Mouse (Mus musculus) forebrain, embryonic 16.5 days (tissue): ENCODE results near the gene Bcl11a. TPM values are rescaled to one million over a fixed set of nuclear protein-coding genes. Genes with fewer than 3 reads are reported as not detected.

Experiments
- ATAC-seq: fragments of 200-750 bp; cut with Nextera tagmentation; 2 replicates; pipeline ENCODE4 v1.8.0; 2017; ENCODE audit warnings: mild to moderate bottlenecking, moderate library complexity
- H3K27ac ChIP-seq: fragments of 300-500 bp; sonication (generic); 2 replicates; pipeline ENCODE4 v1.5.1; 2014; ENCODE audit warnings: low read length, control low read depth
- H3K27me3 ChIP-seq: fragments of 300-500 bp; sonication (generic); replicated peaks from 2 replicates; pipeline ENCODE4 v1.6.1; 2014; ENCODE audit warnings: low read length; ENCODE audit not compliant: control insufficient read depth, insufficient read depth
- H3K36me3 ChIP-seq: fragments of 300-500 bp; sonication (generic); 2 replicates; pipeline ENCODE4 v1.6.1; 2014; ENCODE audit not compliant: control insufficient read depth, insufficient read depth
- H3K4me1 ChIP-seq: fragments of 300-500 bp; sonication (generic); replicated peaks from 2 replicates; pipeline ENCODE4 v1.6.1; 2014; ENCODE audit warnings: low read length; ENCODE audit not compliant: control insufficient read depth, insufficient read depth
- H3K4me2 ChIP-seq: fragments of 300-500 bp; sonication (generic); 2 replicates; pipeline ENCODE4 v1.6.1; 2014; ENCODE audit warnings: mild to moderate bottlenecking, low read length, control low read depth
- H3K4me3 ChIP-seq: fragments of 300-500 bp; sonication (generic); replicated peaks from 2 replicates; pipeline ENCODE4 v1.5.1; 2014; ENCODE audit warnings: mild to moderate bottlenecking, low read length, control low read depth
- H3K9ac ChIP-seq: fragments of 300-500 bp; sonication (generic); replicated peaks from 2 replicates; pipeline ENCODE4 v1.6.1; 2014; ENCODE audit warnings: low read depth, low read length, control low read depth
- H3K9me3 ChIP-seq: fragments of 300-500 bp; sonication (generic); 2 replicates; pipeline ENCODE4 v1.6.1; 2016; ENCODE audit warnings: low read length; ENCODE audit not compliant: control insufficient read depth
- WGBS: fragments of 180-500 bp; shearing (Covaris S2); extraction: QIAGEN DNeasy Blood & Tissue Kit; methylation state at CpG from one replicate; pipeline ENCODE4 v1.1.7; 2014; 5-methylcytosine and 5-hydroxymethylcytosine counted together
- polyA plus RNA-seq: library from polyadenylated mRNA; unstranded; fragments of >200 nt; fragmentation: Nextera tagmentation; extraction: Ambion mirVana; gene quantifications from 2 replicates; pipeline ENCODE4 v1.2.1, GENCODE M21; 2015

The Bcl11a gene
- polyA plus RNA-seq, 1 experiment from 2014 or later, result 236 TPM

- H3K36me3 ChIP-seq, result no peaks in the 10 kb centered on the region
- H3K9ac ChIP-seq, result 0 out of 2 replicates have a peak overlapping the region, but pooled peaks have one; percentile 8
- no peak for ATAC-seq
- peak overlapping the region; percentile 51 for H3K27ac ChIP-seq
- peaks cover 36% of the 10 kb centered on the region for H3K4me1 ChIP-seq
- no peaks in the 10 kb centered on the region for H3K27me3 ChIP-seq
- 42% methylated on average over 9 of the region's 9 CpGs for WGBS
- no peaks in the 10 kb centered on the region for H3K9me3 ChIP-seq
- H3K4me2 ChIP-seq, result no peak overlapping the region; the same call in 1 of the 2 replicates
- H3K4me3 ChIP-seq, result no peak overlapping the region
These were observed 15.3 kb upstream of the Bcl11a start for GRCm38 (mm10) chr11:24062495-24063096.

- Histone ChIP-seq H3K9me3 (no peaks in the 10 kb centered on the region), H3K4me3 (no peak overlapping the region), H3K27me3 (no peaks in the 10 kb centered on the region), H3K4me2 (no peak overlapping the region), H3K4me1 (peaks cover 32% of the 10 kb centered on the region), H3K27ac (no peak overlapping the region), H3K9ac (no peak overlapping the region), H3K36me3 (no peaks in the 10 kb centered on the region)
- no peak for ATAC-seq
- 72% methylated on average over 6 of the region's 6 CpGs for WGBS
These were observed 13.6 kb upstream of the Bcl11a start for GRCm38 (mm10) chr11:24064221-24064620.

GRCm38 (mm10) chr11:24065313-24065712, 12.5 kb upstream of the Bcl11a start:
- H3K4me1 ChIP-seq, result peaks cover 26% of the 10 kb centered on the region
- no peaks in the 10 kb centered on the region for H3K9me3 ChIP-seq
- peak; percentile 68 for ATAC-seq
- H3K4me2 ChIP-seq, result no peak overlapping the region
- WGBS, result 25% methylated on average over 4 of the region's 4 CpGs
- H3K27me3 ChIP-seq, result no peaks in the 10 kb centered on the region
- H3K27ac ChIP-seq, result peak overlapping the region; percentile 41; the same call in 1 of the 2 replicates
- H3K9ac ChIP-seq, result no peak overlapping the region; the same call in 1 of the 2 replicates
- no peak overlapping the region for H3K4me3 ChIP-seq
- H3K36me3 ChIP-seq, result no peaks in the 10 kb centered on the region

GRCm38 (mm10) chr11:24074021-24074591, 3.8 kb upstream of the Bcl11a start:
- H3K36me3 ChIP-seq, result no peaks in the 10 kb centered on the region
- peak overlapping the region; percentile 99 for H3K27ac ChIP-seq
- H3K27me3 ChIP-seq, result no peaks in the 10 kb centered on the region
- peak overlapping the region; percentile 93 for H3K9ac ChIP-seq
- ATAC-seq, result peak; percentile 22
- H3K9me3 ChIP-seq, result no peaks in the 10 kb centered on the region
- peak overlapping the region; percentile 63 for H3K4me2 ChIP-seq
- WGBS, result under 1% methylated on average over 18 of the region's 18 CpGs
- H3K4me3 ChIP-seq, result peak overlapping the region; percentile 70
- peaks cover 11% of the 10 kb centered on the region for H3K4me1 ChIP-seq

- H3K9me3 ChIP-seq, result no peaks in the 10 kb centered on the region
- no peaks in the 10 kb centered on the region for H3K27me3 ChIP-seq
- peak within 1 kb of the TSS; percentile 93 for H3K9ac ChIP-seq
- H3K4me3 ChIP-seq, result peak within 1 kb of the TSS; percentile 70
- peaks cover 11% of the 10 kb centered on the region for H3K4me1 ChIP-seq
- H3K4me2 ChIP-seq, result peak within 1 kb of the TSS; percentile 63
- ATAC-seq, result no peak
- H3K27ac ChIP-seq, result peak within 1 kb of the TSS; percentile 99
- H3K36me3 ChIP-seq, result no peaks in the 10 kb centered on the region
- WGBS, result 0% methylated on average over 11 of the region's 11 CpGs
These were observed 3.2 kb upstream of the Bcl11a start, which contains the start of gene A830031A19Rik for GRCm38 (mm10) chr11:24074634-24075104. Gene A830031A19Rik (minus strand): TSS chr11:24075054.

- Histone ChIP-seq H3K9me3 (no peaks in the 10 kb centered on the region), H3K4me3 (peak overlapping the region; percentile 70), H3K9ac (peak overlapping the region; percentile 93), H3K4me2 (peak overlapping the region; percentile 63), H3K27ac (peak overlapping the region; percentile 99), H3K36me3 (no peaks in the 10 kb centered on the region), H3K27me3 (no peaks in the 10 kb centered on the region), H3K4me1 (peaks cover 11% of the 10 kb centered on the region)
- ATAC-seq, result no peak
- WGBS, result 1% methylated on average over 17 of the region's 17 CpGs
These were observed 2.2 kb upstream of the Bcl11a start for GRCm38 (mm10) chr11:24075486-24076126.

- Histone ChIP-seq H3K9me3 (no peaks in the 10 kb centered on the region), H3K4me2 (peak overlapping the region; percentile 63), H3K9ac (peak overlapping the region; percentile 93), H3K4me3 (peak overlapping the region; percentile 70), H3K36me3 (no peaks in the 10 kb centered on the region), H3K4me1 (peaks cover 11% of the 10 kb centered on the region), H3K27me3 (no peaks in the 10 kb centered on the region), H3K27ac (peak overlapping the region; percentile 99)
- ATAC-seq, result peak; percentile 53
- WGBS, result 0% methylated on average over 32 of the region's 32 CpGs
These were observed 1.7 kb upstream of the Bcl11a start for GRCm38 (mm10) chr11:24076127-24076650.

GRCm38 (mm10) chr11:24076821-24077730, 780 bp upstream of the Bcl11a start:
- H3K27ac ChIP-seq, result peak overlapping the region; percentile 99
- peak overlapping the region; percentile 93 for H3K9ac ChIP-seq
- H3K36me3 ChIP-seq, result no peaks in the 10 kb centered on the region
- peak overlapping the region; percentile 70 for H3K4me3 ChIP-seq
- H3K4me2 ChIP-seq, result peak overlapping the region; percentile 63
- no peaks in the 10 kb centered on the region for H3K27me3 ChIP-seq
- no peaks in the 10 kb centered on the region for H3K9me3 ChIP-seq
- under 1% methylated on average over 59 of the region's 59 CpGs for WGBS
- ATAC-seq, result peak; percentile 18
- peaks cover 11% of the 10 kb centered on the region for H3K4me1 ChIP-seq
